Mouse (Mus musculus) brain, embryonic 14.5 days (tissue): ENCODE data around the gene Zbtb8os.

ENCODE experiments used
- CTCF ChIP-seq: fragments of 200-500 bp; IDR thresholded peaks from 2 replicates; pipeline ENCODE4 v1.5.1; 2012; ENCODE audit warnings: inconsistent platforms, mild to moderate bottlenecking, moderate library complexity, borderline replicate concordance; ENCODE audit not compliant: insufficient read depth, insufficient read length; ENCODE audit errors: extremely low read depth
- POLR2A ChIP-seq: fragments of 200-500 bp; IDR thresholded peaks from 2 replicates; pipeline ENCODE4 v1.6.1; 2012; ENCODE audit warnings: mild to moderate bottlenecking, inconsistent platforms, borderline replicate concordance; ENCODE audit not compliant: poor library complexity, insufficient read depth, insufficient read length, severe bottlenecking; ENCODE audit errors: extremely low read depth

DNA sequence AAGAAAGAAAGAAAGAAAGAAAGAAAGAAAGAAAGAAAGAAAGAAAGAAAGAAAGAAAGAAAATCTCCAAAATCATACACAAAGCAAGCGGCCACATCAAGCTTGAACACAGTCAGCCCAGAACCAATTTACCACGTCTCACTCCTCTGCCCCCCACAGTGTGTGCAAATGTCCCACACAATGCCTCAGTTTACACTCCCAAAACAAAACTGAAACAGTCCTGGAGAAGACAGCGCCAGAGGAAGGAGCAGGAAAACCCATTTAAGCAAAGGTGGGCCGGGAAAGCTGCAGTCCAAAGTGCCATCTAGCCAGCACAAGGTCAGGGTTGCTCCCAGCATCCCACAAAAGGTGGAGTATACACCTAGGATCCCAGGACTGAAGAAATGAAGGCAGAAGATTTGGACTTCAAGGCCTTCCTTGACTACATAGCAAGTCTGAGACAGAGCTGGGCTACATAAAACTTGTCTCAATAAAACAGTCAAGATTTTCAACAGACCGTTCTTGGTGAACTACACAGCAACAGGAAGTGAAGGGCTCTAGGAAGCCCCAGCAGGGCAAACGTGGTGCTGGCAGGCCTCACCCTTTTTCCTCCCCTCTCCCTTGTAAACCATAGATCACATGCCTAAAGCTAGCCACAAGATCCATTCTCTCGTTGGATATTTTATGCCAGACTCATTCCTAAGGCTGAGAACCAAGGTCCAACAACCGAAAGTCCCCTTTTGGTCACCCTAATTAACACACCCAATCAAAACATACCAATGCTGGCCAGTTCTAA is 37.9 kb downstream of the Zbtb8os start:
- TF ChIP-seq CTCF (no peak), POLR2A (no peak)
